Mouse (Mus musculus) gastrocnemius, postnatal 10 days (tissue): Measurements from ENCODE around the gene Osbpl10. TPM values are rescaled to one million over a fixed set of nuclear protein-coding genes. Genes with fewer than 3 reads are reported as not detected.

ENCODE experiments used
- DNase-seq: peaks from one replicate; pipeline ENCODE4 v3.0.0; 2021; ENCODE audit warnings: mixed read lengths
- total RNA-seq, 2 experiments: library from RNA; stranded (reverse); gene quantifications; 2 replicates each; pipeline ENCODE4 v1.2.3; 2021

Osbpl10 gene
- total RNA-seq, 2 experiments from 2014 or later: 8.7 to 9.6 TPM

DNA sequence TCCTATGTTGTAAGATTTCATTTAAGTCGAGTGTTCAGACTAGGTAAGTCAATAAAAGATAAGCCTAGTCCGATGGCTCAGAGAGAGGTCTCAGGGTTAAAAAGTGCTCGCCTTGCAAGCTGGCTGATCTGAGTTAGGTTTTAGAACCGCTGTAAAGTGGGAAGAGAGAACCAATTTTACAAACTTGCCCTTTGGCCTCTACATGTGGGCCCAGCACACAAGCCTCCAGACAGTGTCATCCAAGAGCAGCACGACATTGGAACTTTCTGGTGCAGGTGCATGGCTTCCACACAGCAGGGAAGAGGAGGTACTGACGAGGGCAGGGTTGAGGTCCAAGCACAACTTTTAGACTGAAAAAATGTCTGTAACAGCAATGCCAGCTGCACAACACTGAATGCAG lies 296.4 kb downstream of the Osbpl10 start:
- no peak for DNase-seq

DNA sequence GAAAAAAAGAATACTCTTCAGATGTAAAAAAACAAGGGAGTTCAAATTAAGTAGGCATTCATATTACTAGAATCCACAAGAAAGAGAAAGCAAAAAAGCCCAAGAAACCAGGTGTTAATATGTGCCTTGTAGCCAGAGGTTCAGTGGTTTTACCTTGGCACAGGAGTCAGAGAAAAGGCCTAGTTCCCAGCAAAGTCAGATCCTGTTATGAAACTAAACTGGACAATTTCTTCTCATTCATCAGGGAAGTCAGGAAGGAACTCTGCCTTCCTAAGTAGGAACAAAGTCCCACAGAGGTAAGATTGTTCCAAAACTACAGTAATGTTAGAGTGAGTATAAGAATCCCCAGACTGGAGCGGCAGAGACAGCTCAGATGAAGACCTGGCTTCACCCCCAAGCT lies 300.3 kb downstream of the Osbpl10 start:
- no peak for DNase-seq

Other genes with a start within 250 kb of the Osbpl10 start
- 10 to 100 TPM; 15.9 to 18.8 TPM for gene Cmtm6, start 247.5 kb upstream of the Osbpl10 start, total RNA-seq
- gene Cmtm7, start 196.7 kb upstream of the Osbpl10 start, total RNA-seq: 10 to 100 TPM; 14.1 to 16.7 TPM
- gene Cmtm8, start 134.4 kb upstream of the Osbpl10 start, total RNA-seq: 1 to 10 TPM; 3.1 to 4.3 TPM
- gene Gpd1l, start 44.6 kb upstream of the Osbpl10 start, total RNA-seq: 10 to 100 TPM; 21.9 to 22.2 TPM
- 10 to 100 TPM; 28.1 to 40.6 TPM for gene Rps27rt, start 4.2 kb downstream of the Osbpl10 start, total RNA-seq